Mouse (Mus musculus) forebrain, embryonic 15.5 days (tissue): ENCODE data around the gene Tfpt. TPM values are rescaled to one million over a fixed set of nuclear protein-coding genes. Genes with fewer than 3 reads are reported as not detected.

ENCODE experiments used
- microRNA-seq: library from miRNA; unstranded; fragments of <30 nt; microRNA quantifications from one replicate; pipeline ENCODE4, GENCODE M21; 2016
- polyA plus RNA-seq: library from polyadenylated mRNA; unstranded; fragments of >200 nt; fragmentation: Nextera tagmentation; extraction: Ambion mirVana; gene quantifications from 2 replicates; pipeline ENCODE4 v1.2.1, GENCODE M21; 2015

Gene Tfpt
- polyA plus RNA-seq, 1 experiment from 2014 or later, result 37.4 TPM

Small RNA genes within 50 kb of the gene (microRNA-seq; reads per million reads assigned to microRNA genes)
- gene Gm25100, result not detected
- gene Mir3572, result 2.9 reads per million, percentile 6 among the genes with 10 or more reads in this experiment

Other genes with a start within 250 kb of the Tfpt start
- gene Cacng8, start 239.2 kb downstream of the Tfpt start, polyA plus RNA-seq, result 12.5 and 16.4 TPM in 2 replicates
- gene Cacng6, start 205.7 kb downstream of the Tfpt start, polyA plus RNA-seq, result 0.08 and 0.14 TPM in 2 replicates
- not detected in 2 replicates for gene Tarm1, start 127.3 kb downstream of the Tfpt start, polyA plus RNA-seq
- 0.31 and 0.40 TPM in 2 replicates for gene Oscar, start 13.8 kb downstream of the Tfpt start, polyA plus RNA-seq
- 378 and 431 TPM in 2 replicates for gene Ndufa3, start 12.6 kb downstream of the Tfpt start, polyA plus RNA-seq
- gene Prpf31, start 56 bp upstream of the Tfpt start, polyA plus RNA-seq, result 108 TPM in 2 replicates
- 49.5 and 51.7 TPM in 2 replicates for gene Cnot3, start 15.3 kb upstream of the Tfpt start, polyA plus RNA-seq
- gene Leng1, start 35.9 kb upstream of the Tfpt start, polyA plus RNA-seq, result 15.7 and 16.5 TPM in 2 replicates
- gene Tmc4, start 47.6 kb upstream of the Tfpt start, polyA plus RNA-seq, result 2.6 and 3.1 TPM in 2 replicates
- 247 and 254 TPM in 2 replicates for gene Tsen34, start 62.9 kb upstream of the Tfpt start, polyA plus RNA-seq
- gene Mboat7, start 63.6 kb upstream of the Tfpt start, polyA plus RNA-seq, result 54.8 and 66.7 TPM in 2 replicates
- 995 and 1,054 TPM in 2 replicates for gene Rps9, start 74.1 kb upstream of the Tfpt start, polyA plus RNA-seq
- gene Pirb, start 90.5 kb upstream of the Tfpt start, polyA plus RNA-seq, result 0.27 and 0.33 TPM in 2 replicates
- not detected in 2 replicates for gene Gm15448, start 195.8 kb upstream of the Tfpt start, polyA plus RNA-seq
- not detected in 2 replicates for gene Pira2, start 215.1 kb upstream of the Tfpt start, polyA plus RNA-seq